Mouse (Mus musculus): ENCODE measurements around the gene Tnfrsf19.
A peak's percentile ranks its signal among the peaks of the same experiment; 100 is the strongest.

The Tnfrsf19 gene

GRCm38 (mm10) chr14:61022383-61022782, 23.9 kb downstream of the Tnfrsf19 start:
- DNase-seq (ENCODE audit: extremely low read depth, insufficient read length, low spot score) = no peak

- no peak for DNase-seq (ENCODE audit: extremely low read depth, insufficient read length, low spot score)
Measured at GRCm38 (mm10) chr14:61020968-61021367, 25.3 kb downstream of the Tnfrsf19 start.

GRCm38 (mm10) chr14:61019880-61020279, 26.4 kb downstream of the Tnfrsf19 start:
- DNase-seq (ENCODE audit: extremely low read depth, insufficient read length, low spot score) = no peak

- no peak for DNase-seq (ENCODE audit: extremely low read depth, insufficient read length, low spot score)
Measured at GRCm38 (mm10) chr14:61014544-61014943, 31.7 kb downstream of the Tnfrsf19 start.

GRCm38 (mm10) chr14:61012397-61012931, 33.8 kb downstream of the Tnfrsf19 start:
- DNase-seq (ENCODE audit: extremely low read depth, insufficient read length, low spot score) = no peak

- DNase-seq (ENCODE audit: extremely low read depth, insufficient read length, low spot score) = no peak
Measured at GRCm38 (mm10) chr14:61011621-61012174, 34.6 kb downstream of the Tnfrsf19 start.

GRCm38 (mm10) chr14:61005127-61005837, 41.0 kb downstream of the Tnfrsf19 start:
- no peak for DNase-seq (ENCODE audit: extremely low read depth, insufficient read length, low spot score)

GRCm38 (mm10) chr14:61003676-61004075, 42.6 kb downstream of the Tnfrsf19 start:
- DNase-seq (ENCODE audit: extremely low read depth, insufficient read length, low spot score) = no peak

GRCm38 (mm10) chr14:61000072-61000471, 46.2 kb downstream of the Tnfrsf19 start:
- DNase-seq (ENCODE audit: extremely low read depth, insufficient read length, low spot score) = no peak

- no peak for DNase-seq (ENCODE audit: extremely low read depth, insufficient read length, low spot score)
Measured at GRCm38 (mm10) chr14:60996556-60996955, 49.7 kb downstream of the Tnfrsf19 start.

GRCm38 (mm10) chr14:60993506-60993905, 52.8 kb downstream of the Tnfrsf19 start:
- peak; percentile 45 for DNase-seq (ENCODE audit: extremely low read depth, insufficient read length, low spot score)

- peak; percentile 39 for DNase-seq (ENCODE audit: extremely low read depth, insufficient read length, low spot score)
Measured at GRCm38 (mm10) chr14:60993092-60993491, 53.2 kb downstream of the Tnfrsf19 start.

GRCm38 (mm10) chr14:60992144-60992543, 54.1 kb downstream of the Tnfrsf19 start:
- no peak for DNase-seq (ENCODE audit: extremely low read depth, insufficient read length, low spot score)

GRCm38 (mm10) chr14:60988228-60988627, 58.1 kb downstream of the Tnfrsf19 start:
- DNase-seq (ENCODE audit: extremely low read depth, insufficient read length, low spot score) = no peak

GRCm38 (mm10) chr14:60986926-60987325, 59.4 kb downstream of the Tnfrsf19 start:
- DNase-seq (ENCODE audit: extremely low read depth, insufficient read length, low spot score) = no peak

GRCm38 (mm10) chr14:60985077-60985476, 61.2 kb downstream of the Tnfrsf19 start:
- DNase-seq (ENCODE audit: extremely low read depth, insufficient read length, low spot score) = no peak

- DNase-seq (ENCODE audit: extremely low read depth, insufficient read length, low spot score) = no peak
Measured at GRCm38 (mm10) chr14:60984266-60984665, 62.0 kb downstream of the Tnfrsf19 start.

- no peak for DNase-seq (ENCODE audit: extremely low read depth, insufficient read length, low spot score)
Measured at GRCm38 (mm10) chr14:60982126-60982525, 64.2 kb downstream of the Tnfrsf19 start.

- no peak for DNase-seq (ENCODE audit: extremely low read depth, insufficient read length, low spot score)
Measured at GRCm38 (mm10) chr14:60980244-60980887, 65.9 kb downstream of the Tnfrsf19 start.

- no peak for DNase-seq (ENCODE audit: extremely low read depth, insufficient read length, low spot score)
Measured at GRCm38 (mm10) chr14:60978129-60978528, 68.2 kb downstream of the Tnfrsf19 start.

- DNase-seq (ENCODE audit: extremely low read depth, insufficient read length, low spot score) = no peak
Measured at GRCm38 (mm10) chr14:60976231-60976630, 70.1 kb downstream of the Tnfrsf19 start.

- DNase-seq (ENCODE audit: extremely low read depth, insufficient read length, low spot score) = no peak
Measured at GRCm38 (mm10) chr14:60975736-60976135, 70.6 kb downstream of the Tnfrsf19 start.

Data from 3134 (cell line).